Mouse (Mus musculus) liver, adult (tissue): ENCODE measurements around the gene Habp4.

ENCODE experiments used
- GATA4 ChIP-seq: IDR thresholded peaks from 2 replicates; pipeline ENCODE4 v1.6.1; 2014; ENCODE audit warnings: mild to moderate bottlenecking, low read length; ENCODE audit not compliant: insufficient replicate concordance

Gene Habp4

GRCm38 (mm10) chr13:64200911-64201310, 39.3 kb downstream of the Habp4 start:
- no peak for TF ChIP-seq GATA4

DNA sequence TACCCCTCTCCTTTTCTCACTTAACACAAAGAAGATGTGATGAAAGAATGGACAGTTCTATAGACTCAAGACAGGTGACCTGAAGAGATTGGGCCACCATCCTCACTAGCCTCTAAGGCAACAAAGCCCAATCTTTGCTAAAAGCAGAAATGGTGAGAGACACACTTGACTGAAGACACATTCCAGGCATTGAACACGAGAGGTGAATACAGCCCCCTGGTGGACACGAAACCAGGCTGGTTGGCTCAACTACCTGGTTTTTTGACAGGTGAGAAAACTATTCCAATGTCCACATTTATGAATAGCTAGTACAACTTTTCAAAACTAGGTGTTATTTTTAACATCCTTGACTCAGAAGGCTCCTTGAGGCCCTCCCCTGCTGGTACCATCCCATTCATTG, 43.1 kb downstream of the Habp4 start:
- TF ChIP-seq GATA4: no peak

GRCm38 (mm10) chr13:64205186-64205585, 43.6 kb downstream of the Habp4 start:
- TF ChIP-seq GATA4: no peak

- no peak for TF ChIP-seq GATA4
These were observed 46.5 kb downstream of the Habp4 start for GRCm38 (mm10) chr13:64208146-64208545.

DNA sequence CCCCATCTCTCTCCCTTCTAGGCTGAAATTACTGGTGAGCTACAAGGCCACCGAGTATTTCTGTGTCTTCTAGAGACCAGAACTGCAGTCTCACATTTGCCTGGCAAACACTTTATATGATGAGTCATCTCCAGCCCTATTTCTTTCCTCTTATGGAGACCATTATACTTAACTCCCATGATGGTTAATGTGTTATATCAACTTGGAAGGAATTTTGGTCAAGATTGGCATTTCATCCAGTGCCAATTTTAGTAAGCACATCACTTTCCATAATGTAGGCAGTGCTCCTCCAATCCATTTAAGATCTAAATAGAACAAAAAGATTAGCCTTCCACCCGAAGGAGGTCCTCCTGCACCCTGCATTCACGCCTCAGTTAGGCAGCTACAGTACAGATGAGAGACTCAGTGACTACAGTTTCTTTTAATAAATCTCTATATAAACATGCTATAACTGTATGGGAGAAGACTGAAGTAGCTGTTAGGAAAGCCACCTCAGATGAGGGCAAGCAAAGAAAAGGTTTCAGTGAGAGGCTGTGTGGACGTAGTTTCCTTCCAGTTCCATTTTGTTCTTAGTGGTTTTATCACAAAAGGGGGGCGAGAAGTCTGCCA, 50.5 kb downstream of the Habp4 start:
- TF ChIP-seq GATA4: no peak

DNA sequence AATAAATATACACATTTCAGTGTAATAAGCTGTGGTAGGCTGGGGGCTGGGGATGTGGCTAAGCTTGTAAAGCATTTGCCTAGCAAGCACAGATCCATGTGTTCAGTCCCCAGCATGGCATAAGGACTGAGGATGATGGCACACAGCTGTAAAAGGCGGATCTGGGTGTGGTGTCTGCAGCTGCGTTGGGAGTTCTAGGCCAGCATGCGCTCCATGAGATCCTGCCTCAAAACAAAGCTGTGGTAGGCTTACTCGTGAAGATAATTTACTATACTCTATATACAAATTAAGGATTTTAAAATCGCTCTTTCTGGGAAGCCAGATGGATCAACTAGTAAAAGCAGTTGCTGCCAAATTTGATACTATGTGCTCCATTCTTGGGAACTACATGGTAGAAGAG, 53.3 kb downstream of the Habp4 start:
- TF ChIP-seq GATA4: no peak

DNA sequence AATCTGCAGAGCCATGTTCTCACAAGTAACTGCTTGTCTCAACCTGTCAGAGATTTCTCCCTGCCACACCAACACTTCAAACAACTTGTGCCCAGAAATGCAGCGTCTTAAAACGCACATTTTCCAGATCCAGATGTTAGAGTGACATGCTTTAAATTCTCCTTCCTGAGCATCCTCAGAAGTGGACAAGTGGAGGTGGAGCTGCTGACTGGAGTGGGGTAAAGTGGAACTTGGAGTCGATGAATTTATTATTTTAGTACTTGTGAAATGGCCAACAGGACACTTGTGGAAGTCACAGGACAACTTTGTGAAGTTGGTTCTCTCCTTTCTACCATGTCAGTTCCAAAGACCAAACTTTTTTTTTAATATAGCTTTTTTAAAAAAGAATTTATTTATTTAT, 64.1 kb downstream of the Habp4 start:
- no peak for TF ChIP-seq GATA4

DNA sequence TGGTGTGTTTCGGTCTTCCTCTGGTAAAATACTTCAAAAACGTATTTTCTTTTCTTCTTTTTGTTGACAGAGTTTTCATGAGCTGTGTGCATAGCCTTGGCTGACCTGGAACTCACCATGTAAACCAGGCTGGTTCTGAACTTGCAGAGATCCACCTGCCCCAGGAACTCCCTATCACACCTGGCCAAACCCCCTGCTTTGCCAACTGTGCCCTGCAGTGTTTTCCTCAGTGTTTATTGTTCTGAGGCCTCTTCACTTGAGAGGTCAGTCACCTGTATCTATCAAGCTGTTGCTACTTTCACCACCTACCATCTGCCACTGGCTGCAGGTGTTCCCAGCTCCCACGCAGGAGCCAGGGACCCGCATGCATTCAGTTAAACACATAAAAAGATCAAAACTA, 65.1 kb downstream of the Habp4 start:
- no peak for TF ChIP-seq GATA4

DNA sequence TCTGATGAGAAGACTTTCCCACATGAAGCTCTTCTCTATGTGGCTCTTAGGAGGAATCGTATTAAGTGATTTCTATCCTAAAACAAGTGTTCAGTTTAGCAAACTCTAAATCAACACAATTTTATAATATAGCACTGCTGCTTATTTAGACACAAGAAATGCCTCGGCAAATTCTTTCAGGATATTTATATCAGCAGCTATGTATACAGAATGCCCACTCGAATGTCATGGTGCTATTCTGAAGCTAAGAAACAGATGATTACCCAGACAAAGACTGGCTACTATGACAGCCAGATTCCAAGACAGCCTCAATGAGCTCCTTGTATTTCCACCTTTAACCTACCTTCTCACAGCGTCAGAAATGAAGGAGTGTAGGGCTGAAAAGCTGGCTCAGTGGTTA, 71.5 kb downstream of the Habp4 start:
- TF ChIP-seq GATA4: no peak

DNA sequence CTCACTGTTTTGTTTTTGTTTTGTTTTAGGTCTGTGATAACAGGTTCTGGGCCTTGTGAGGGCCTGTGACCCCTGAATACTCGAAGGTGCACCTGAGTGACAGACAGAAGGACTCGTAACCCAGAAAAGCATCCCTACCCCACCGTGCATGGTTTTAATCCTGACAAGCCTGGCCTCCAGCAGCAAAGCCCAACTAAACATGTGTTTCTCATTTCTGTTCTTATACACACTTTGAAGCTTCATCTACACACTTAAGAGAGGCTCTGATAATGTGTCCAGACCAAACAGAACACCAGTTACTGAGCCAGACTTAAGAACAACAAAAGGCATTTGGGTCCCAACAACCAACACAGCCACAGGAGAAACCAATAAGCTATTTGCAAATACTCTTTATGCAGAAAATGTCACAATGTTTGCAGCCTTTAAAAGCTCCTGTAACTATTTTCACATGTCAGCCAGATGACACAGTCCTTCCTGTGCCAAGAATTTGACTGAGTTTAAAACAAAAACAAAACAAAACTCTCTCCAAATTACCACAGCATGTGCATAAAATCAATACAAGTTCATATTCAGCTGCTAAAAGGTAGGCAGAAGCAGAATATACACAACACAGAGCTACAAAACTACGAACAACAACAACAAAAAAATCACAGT, 73.6 kb downstream of the Habp4 start:
- TF ChIP-seq GATA4: no peak

DNA sequence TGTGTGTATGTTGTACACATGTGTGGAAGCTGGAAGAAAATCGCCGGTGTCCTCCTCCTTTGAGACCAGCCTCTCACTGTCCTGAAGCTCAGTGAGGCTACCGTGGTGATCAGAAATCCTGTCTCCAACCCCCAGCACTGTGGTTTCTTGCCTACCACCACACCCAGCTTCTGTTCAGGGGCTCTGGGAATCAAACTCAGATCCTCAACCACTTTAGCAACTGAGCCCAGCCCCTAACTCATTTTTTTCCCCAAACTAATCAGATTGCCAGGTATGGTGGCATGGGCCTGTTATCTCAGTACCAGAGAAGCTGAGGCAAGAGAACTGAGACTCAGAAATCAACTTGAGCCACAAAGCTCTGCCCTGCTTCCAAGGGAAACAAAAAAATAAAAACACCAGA, 74.2 kb downstream of the Habp4 start:
- TF ChIP-seq GATA4: no peak
